Mouse (Mus musculus): ENCODE data around the gene Grid2. TPM values are rescaled to one million over a fixed set of nuclear protein-coding genes. Genes with fewer than 3 reads are reported as not detected.

Gene Grid2
- total and polyA plus RNA-seq, 3 experiments, result not detected

GRCm38 (mm10) chr6:64596261-64596660 lies 1340.6 kb downstream of the Grid2 start:
- no peak for DNase-seq (ENCODE audit: low read depth, low spot score)
- Histone ChIP-seq H3K79me2 (ENCODE audit: control insufficient read depth, insufficient read depth, low read length, poor library complexity) (no peaks in the 10 kb centered on the region), H3K36me3 (ENCODE audit: control insufficient read depth in 1 of 2, insufficient read depth in 2 of 2, low read length in 2 of 2) (no peaks in the 10 kb centered on the region), H3K4me3 (ENCODE audit: control insufficient read depth in 1 of 2, insufficient read depth in 1 of 2, low read depth in 2 of 2, low read length in 2 of 2) (no peak overlapping the region), H3K4me1 (ENCODE audit: control insufficient read depth in 1 of 2, insufficient read depth in 2 of 2, low read length in 2 of 2) (no peaks in the 10 kb centered on the region), H3K9me3 (replicated peaks; ENCODE audit: insufficient read depth, low read length) (no peaks in the 10 kb centered on the region), H3K9ac (ENCODE audit: control insufficient read depth, low read depth, low read length, poor library complexity, severe bottlenecking) (no peak overlapping the region), H3K27ac (ENCODE audit: control insufficient read depth, low read depth, low read length) (no peak overlapping the region), H3K27me3 (ENCODE audit: control insufficient read depth in 1 of 2, insufficient read depth in 2 of 2, low read length in 2 of 2) (no peaks in the 10 kb centered on the region)
- TF ChIP-seq GATA1 (IDR thresholded peaks at IDR 0.05; ENCODE audit: low read depth, low read length) (no peak), NELFE (IDR thresholded peaks at IDR 0.05; ENCODE audit: low read depth, low read length) (no peak), POLR2AphosphoS2 (IDR thresholded peaks at IDR 0.05; ENCODE audit: low read length) (no peak)

- no peaks in the 10 kb centered on the region for H3K36me3 ChIP-seq (ENCODE audit: control insufficient read depth in 1 of 2, insufficient read depth in 2 of 2, low read length in 2 of 2)
Observed at GRCm38 (mm10) chr6:64596835-64597234, 1341.2 kb downstream of the Grid2 start.

GRCm38 (mm10) chr6:64598144-64598561 lies 1342.5 kb downstream of the Grid2 start:
- Histone ChIP-seq H3K36me3 (ENCODE audit: control insufficient read depth in 1 of 2, insufficient read depth in 2 of 2, low read length in 2 of 2) (no peaks in the 10 kb centered on the region), H3K27ac (ENCODE audit: control insufficient read depth, low read depth, low read length) (no peak overlapping the region), H3K4me3 (ENCODE audit: control insufficient read depth in 1 of 2, insufficient read depth in 1 of 2, low read depth in 2 of 2, low read length in 2 of 2) (no peak overlapping the region), H3K4me1 (ENCODE audit: control insufficient read depth in 1 of 2, insufficient read depth in 2 of 2, low read length in 2 of 2) (no peaks in the 10 kb centered on the region), H3K27me3 (ENCODE audit: control insufficient read depth in 1 of 2, insufficient read depth in 2 of 2, low read length in 2 of 2) (no peaks in the 10 kb centered on the region), H3K9ac (ENCODE audit: control insufficient read depth, low read depth, low read length, poor library complexity, severe bottlenecking) (no peak overlapping the region), H3K79me2 (ENCODE audit: control insufficient read depth, insufficient read depth, low read length, poor library complexity) (no peaks in the 10 kb centered on the region), H3K9me3 (replicated peaks; ENCODE audit: insufficient read depth, low read length) (no peaks in the 10 kb centered on the region)
- TF ChIP-seq MAFK (IDR thresholded peaks at IDR 0.05; ENCODE audit: borderline replicate concordance, low read depth, low read length) (no peak), ZMIZ1 (IDR thresholded peaks at IDR 0.05; ENCODE audit: low read depth, low read length) (no peak), SMC3 (IDR thresholded peaks at IDR 0.05; ENCODE audit: low read depth, low read length) (no peak), TBP (IDR thresholded peaks at IDR 0.05; ENCODE audit: low read depth, low read length) (no peak), UBTF (IDR thresholded peaks at IDR 0.05; ENCODE audit: borderline replicate concordance, insufficient read depth, low read depth, low read length) (no peak), EP300 (IDR thresholded peaks at IDR 0.05; ENCODE audit: low read depth in 1 of 2, low read length in 2 of 2) (no peak), TCF12 (IDR thresholded peaks at IDR 0.05; ENCODE audit: low read depth, low read length) (no peak), MXI1 (IDR thresholded peaks at IDR 0.05; ENCODE audit: low read depth, low read length) (no peak), CTCF (IDR thresholded peaks at IDR 0.05 in 2 of 3, conservative IDR thresholded peaks at IDR 0.05 in 1 of 3; ENCODE audit: control insufficient read depth in 1 of 3, insufficient read depth in 1 of 3, low read depth in 2 of 3, low read length in 3 of 3, poor library complexity in 1 of 3, severe bottlenecking in 1 of 3) (no peak), SIN3A (IDR thresholded peaks at IDR 0.05; ENCODE audit: low read length) (no peak), MEF2A (IDR thresholded peaks at IDR 0.05; ENCODE audit: extremely low read depth, insufficient replicate concordance, low read depth, low read length, poor library complexity, severe bottlenecking) (no peak), POLR2A (IDR thresholded peaks at IDR 0.05; ENCODE audit: control insufficient read depth in 1 of 2, insufficient read depth in 1 of 2, low read depth in 1 of 2, low read length in 2 of 2, poor library complexity in 1 of 2) (no peak), TAL1 (IDR thresholded peaks at IDR 0.05; ENCODE audit: low read length) (no peak), KAT2A (conservative IDR thresholded peaks at IDR 0.05; ENCODE audit: low read depth, low read length) (no peak), USF1 (IDR thresholded peaks at IDR 0.05; ENCODE audit: low read depth, low read length) (no peak), JUND (IDR thresholded peaks at IDR 0.05; ENCODE audit: low read depth, low read length) (no peak), USF2 (IDR thresholded peaks at IDR 0.05; ENCODE audit: borderline replicate concordance in 1 of 2, insufficient read depth in 1 of 2, low read depth in 1 of 2, low read length in 2 of 2) (no peak), ETS1 (IDR thresholded peaks at IDR 0.05; ENCODE audit: low read depth, low read length) (no peak)
- DNase-seq (ENCODE audit: low read depth, low spot score), result no peak

More at GRCm38 (mm10) chr6:64596835-64597234, 1341.2 kb downstream of the Grid2 start:
- no peak for DNase-seq (ENCODE audit: low read depth, low spot score)
- Histone ChIP-seq H3K9ac (ENCODE audit: control insufficient read depth, low read depth, low read length, poor library complexity, severe bottlenecking) (no peak overlapping the region), H3K27me3 (ENCODE audit: control insufficient read depth in 1 of 2, insufficient read depth in 2 of 2, low read length in 2 of 2) (no peaks in the 10 kb centered on the region), H3K79me2 (ENCODE audit: control insufficient read depth, insufficient read depth, low read length, poor library complexity) (no peaks in the 10 kb centered on the region), H3K4me3 (ENCODE audit: control insufficient read depth in 1 of 2, insufficient read depth in 1 of 2, low read depth in 2 of 2, low read length in 2 of 2) (no peak overlapping the region), H3K4me1 (ENCODE audit: control insufficient read depth in 1 of 2, insufficient read depth in 2 of 2, low read length in 2 of 2) (no peaks in the 10 kb centered on the region), H3K27ac (ENCODE audit: control insufficient read depth, low read depth, low read length) (no peak overlapping the region), H3K9me3 (replicated peaks; ENCODE audit: insufficient read depth, low read length) (no peaks in the 10 kb centered on the region)
- no peak for TF ChIP-seq ZC3H11A (IDR thresholded peaks at IDR 0.05; ENCODE audit: low read depth, low read length)
- TF ChIP-seq CHD2 (IDR thresholded peaks at IDR 0.05; ENCODE audit: low read length), result no peak
- no peak for TF ChIP-seq UBTF (IDR thresholded peaks at IDR 0.05; ENCODE audit: borderline replicate concordance, insufficient read depth, low read depth, low read length)
- no peak for TF ChIP-seq POLR2AphosphoS5 (IDR thresholded peaks at IDR 0.05; ENCODE audit: borderline replicate concordance, low read depth, low read length)
- TF ChIP-seq POLR2AphosphoS2 (IDR thresholded peaks at IDR 0.05; ENCODE audit: low read length), result no peak

Measured in MEL (cell line).